Mouse (Mus musculus): ENCODE data around the gene Rnf126. TPM values are rescaled to one million over a fixed set of nuclear protein-coding genes. Genes with fewer than 3 reads are reported as not detected.

Gene Rnf126
- polyA plus RNA-seq, 1 experiment from 2014 or later = 45.9 TPM

GRCm38 (mm10) chr10:79779784-79780663, 13.3 kb upstream of the Rnf126 start:
- H3K9ac ChIP-seq (replicated peaks; ENCODE audit: low read depth) = no peak overlapping the region
- H3K9me3 ChIP-seq (ENCODE audit: low read length) = no peaks in the 10 kb centered on the region
- peaks cover 17% of the 10 kb centered on the region; the same call in 1 of the 2 replicates for H3K4me1 ChIP-seq (ENCODE audit: insufficient read depth, low read depth, low read length)
- H3K4me2 ChIP-seq (replicated peaks; ENCODE audit: low read depth, low read length) = peak overlapping the region; percentile 61
- no peaks in the 10 kb centered on the region; the same call in 1 of the 2 replicates for H3K36me3 ChIP-seq (ENCODE audit: insufficient read depth, low read length)
- peak overlapping the region; percentile 78 for H3K27ac ChIP-seq (ENCODE audit: low read length)
- no peaks in the 10 kb centered on the region for H3K27me3 ChIP-seq (replicated peaks; ENCODE audit: insufficient read depth, low read length)
- ATAC-seq (peak; percentile 88), DNase-seq (ENCODE audit: low spot score) (peak; percentile 98)
- 2% methylated on average over 55 of the region's 55 CpGs for WGBS
- no peak for TF ChIP-seq EP300 (IDR thresholded peaks at IDR 0.05)
- TF ChIP-seq CTCF (IDR thresholded peaks at IDR 0.05) = peak; percentile 89
- H3K4me3 ChIP-seq (ENCODE audit: low read depth, low read length) = peak overlapping the region; percentile 31

DNA sequence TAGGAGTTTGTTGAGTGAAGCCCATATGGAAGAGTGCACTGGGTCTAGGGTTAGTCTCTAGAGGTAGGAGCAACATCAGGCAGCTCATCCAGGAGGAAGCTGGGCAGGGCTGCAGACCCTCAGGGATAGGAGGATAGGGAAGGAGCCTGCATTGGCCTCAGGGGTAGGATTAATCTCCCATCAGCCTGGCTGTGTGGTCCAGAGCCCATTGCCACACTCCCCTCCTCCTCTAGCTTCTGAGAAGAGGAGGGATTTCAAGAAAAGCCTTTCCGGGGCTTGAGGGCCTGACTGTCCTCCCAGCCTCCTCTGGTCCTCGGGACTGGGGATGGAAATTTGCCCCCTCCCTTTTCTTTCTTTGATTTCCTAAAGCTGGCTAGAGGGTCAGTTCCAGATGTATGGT, 12.4 kb upstream of the Rnf126 start:
- Histone ChIP-seq H3K27me3 (replicated peaks; ENCODE audit: insufficient read depth, low read length) (no peaks in the 10 kb centered on the region), H3K4me3 (ENCODE audit: low read depth, low read length) (no peak overlapping the region), H3K4me2 (replicated peaks; ENCODE audit: low read depth, low read length) (0 out of 2 replicates have a peak overlapping the region, but pooled peaks have one; percentile 61), H3K36me3 (ENCODE audit: insufficient read depth, low read length) (no peaks in the 10 kb centered on the region; the same call in 1 of the 2 replicates), H3K27ac (ENCODE audit: low read length) (no peak overlapping the region), H3K9me3 (ENCODE audit: low read length) (no peaks in the 10 kb centered on the region), H3K9ac (replicated peaks; ENCODE audit: low read depth) (no peak overlapping the region), H3K4me1 (ENCODE audit: insufficient read depth, low read depth, low read length) (peaks cover 17% of the 10 kb centered on the region; the same call in 1 of the 2 replicates)
- 17% methylated on average over 2 of the region's 2 CpGs for WGBS
- ATAC-seq (no peak), DNase-seq (ENCODE audit: low spot score) (no peak)
- TF ChIP-seq EP300 (IDR thresholded peaks at IDR 0.05) (no peak), CTCF (IDR thresholded peaks at IDR 0.05) (no peak)

- Histone ChIP-seq H3K4me1 (ENCODE audit: insufficient read depth, low read depth, low read length) (peaks cover 17% of the 10 kb centered on the region; the same call in 1 of the 2 replicates), H3K27me3 (replicated peaks; ENCODE audit: insufficient read depth, low read length) (no peaks in the 10 kb centered on the region), H3K4me2 (replicated peaks; ENCODE audit: low read depth, low read length) (peak overlapping the region; percentile 58), H3K9ac (replicated peaks; ENCODE audit: low read depth) (no peak overlapping the region), H3K4me3 (ENCODE audit: low read depth, low read length) (peak overlapping the region; percentile 40; the same call in 1 of the 2 replicates), H3K9me3 (ENCODE audit: low read length) (no peaks in the 10 kb centered on the region), H3K36me3 (ENCODE audit: insufficient read depth, low read length) (no peaks in the 10 kb centered on the region; the same call in 1 of the 2 replicates), H3K27ac (ENCODE audit: low read length) (peak overlapping the region; percentile 60)
- peak; percentile 20 for ATAC-seq
- peak; percentile 72 for DNase-seq (ENCODE audit: low spot score)
- 2% methylated on average over 15 of the region's 15 CpGs for WGBS
- TF ChIP-seq EP300 (IDR thresholded peaks at IDR 0.05) (0 out of 2 replicates have a peak, but pooled peaks have one; percentile 29), CTCF (IDR thresholded peaks at IDR 0.05) (no peak)
These were observed 11.3 kb upstream of the Rnf126 start for GRCm38 (mm10) chr10:79778006-79778405.

DNA sequence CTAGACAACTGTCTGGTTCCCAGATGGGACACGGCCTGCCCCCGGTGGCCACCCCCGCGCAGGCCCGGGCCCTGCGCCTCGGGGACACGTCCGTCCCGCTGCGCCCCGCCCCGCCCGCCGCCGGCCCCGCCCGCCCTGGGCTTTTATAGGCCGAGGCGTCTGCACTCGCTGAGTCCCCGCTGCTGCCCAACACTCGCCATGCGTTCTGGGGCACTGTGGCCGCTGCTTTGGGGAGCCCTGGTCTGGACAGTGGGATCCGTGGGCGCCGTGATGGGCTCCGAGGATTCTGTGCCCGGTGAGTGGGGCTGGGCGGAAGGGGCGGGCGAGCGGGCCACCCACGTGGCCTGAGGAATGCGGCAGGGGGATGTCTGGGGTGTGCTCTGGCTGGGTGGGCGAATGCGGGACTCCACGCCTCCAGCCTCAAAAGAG, 10.4 kb upstream of the Rnf126 start, which contains the start of gene Fstl3:
Gene Fstl3, plus strand, starts transcription at position 170 of the 429 bp plus-strand sequence.
- no peak for ATAC-seq
- no peaks in the 10 kb centered on the region for H3K9me3 ChIP-seq (ENCODE audit: low read length)
- H3K4me3 ChIP-seq (ENCODE audit: low read depth, low read length) = peak within 1 kb of the TSS; percentile 40
- peaks cover 17% of the 10 kb centered on the region; the same call in 1 of the 2 replicates for H3K4me1 ChIP-seq (ENCODE audit: insufficient read depth, low read depth, low read length)
- 3% methylated on average over 39 of the region's 39 CpGs for WGBS
- no peak for TF ChIP-seq CTCF (IDR thresholded peaks at IDR 0.05)
- TF ChIP-seq EP300 (IDR thresholded peaks at IDR 0.05) = no peak
- no peaks in the 10 kb centered on the region; the same call in 1 of the 2 replicates for H3K36me3 ChIP-seq (ENCODE audit: insufficient read depth, low read length)
- H3K27ac ChIP-seq (ENCODE audit: low read length) = peak within 1 kb of the TSS; percentile 60
- peak within 1 kb of the TSS; percentile 58 for H3K4me2 ChIP-seq (replicated peaks; ENCODE audit: low read depth, low read length)
- peak within 1 kb of the TSS; percentile 27; the same call in 1 of the 2 replicates for H3K9ac ChIP-seq (replicated peaks; ENCODE audit: low read depth)
- no peaks in the 10 kb centered on the region for H3K27me3 ChIP-seq (replicated peaks; ENCODE audit: insufficient read depth, low read length)
- no peak for DNase-seq (ENCODE audit: low spot score)

DNA sequence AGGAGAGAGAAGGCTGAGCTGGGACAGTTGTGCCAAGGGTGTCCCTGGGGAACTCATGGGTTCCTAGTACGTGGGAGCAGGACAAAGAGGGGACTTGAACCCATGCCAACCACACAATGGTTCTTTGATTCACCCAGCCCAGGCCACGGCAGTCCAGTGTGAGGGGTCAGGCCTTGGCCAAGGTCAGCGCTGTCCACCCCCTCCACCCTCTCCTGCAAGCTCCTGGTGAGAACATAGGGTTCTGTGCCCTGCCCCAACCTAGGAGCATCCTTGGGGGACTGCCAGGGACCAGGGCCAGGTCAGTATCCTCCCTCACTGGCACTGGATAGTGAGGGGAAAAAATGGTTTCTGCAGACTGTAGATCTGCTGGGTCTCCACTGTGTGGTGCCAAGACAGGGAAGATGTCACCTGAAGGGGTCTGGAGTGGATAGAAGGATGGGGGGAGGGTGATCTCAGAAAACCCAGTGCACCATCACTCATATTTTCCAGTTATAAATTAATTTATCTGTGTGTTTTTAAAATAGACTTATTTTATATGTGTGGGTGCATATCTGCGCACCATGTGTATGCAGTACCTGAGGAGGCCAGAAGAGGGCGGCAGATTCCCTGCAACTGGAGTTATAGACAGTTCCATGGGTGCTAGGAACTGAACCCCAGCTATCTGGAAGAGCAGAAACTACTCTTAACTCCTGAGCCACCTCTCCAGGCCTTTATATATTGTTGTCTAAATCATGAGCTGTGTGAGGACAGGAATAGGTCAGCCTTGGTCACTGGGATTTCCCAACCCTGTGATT, 7.9 kb upstream of the Rnf126 start:
- Histone ChIP-seq H3K4me3 (ENCODE audit: low read depth, low read length) (no peak overlapping the region), H3K27me3 (replicated peaks; ENCODE audit: insufficient read depth, low read length) (no peaks in the 10 kb centered on the region), H3K9ac (replicated peaks; ENCODE audit: low read depth) (no peak overlapping the region), H3K27ac (ENCODE audit: low read length) (no peak overlapping the region), H3K9me3 (ENCODE audit: low read length) (no peaks in the 10 kb centered on the region), H3K4me2 (replicated peaks; ENCODE audit: low read depth, low read length) (no peak overlapping the region), H3K4me1 (ENCODE audit: insufficient read depth, low read depth, low read length) (0 out of 2 replicates have a peak, but pooled peaks cover 13% of the 10 kb centered on the region), H3K36me3 (ENCODE audit: insufficient read depth, low read length) (no peaks in the 10 kb centered on the region)
- no peak for TF ChIP-seq EP300 (IDR thresholded peaks at IDR 0.05)
- TF ChIP-seq CTCF (IDR thresholded peaks at IDR 0.05) = peak; percentile 47
- no peak for DNase-seq (ENCODE audit: low spot score)
- ATAC-seq = no peak
- WGBS = 63% methylated on average over 5 of the region's 5 CpGs

Data from lung, postnatal 0 days (tissue).